Mouse (Mus musculus) stomach, embryonic 16.5 days (tissue): ENCODE results near the gene Phxr2. TPM values are rescaled to one million over a fixed set of nuclear protein-coding genes. Genes with fewer than 3 reads are reported as not detected.
A peak's percentile ranks its signal among the peaks of the same experiment; 100 is the strongest.

Experiments
- ATAC-seq: fragments of 200-750 bp; cut with Nextera tagmentation; 2 replicates; pipeline ENCODE4 v1.8.0; 2017; ENCODE audit warnings: moderate number of reproducible peaks, moderate TSS enrichment; ENCODE audit not compliant: insufficient read depth, low FRiP score
- H3K27ac ChIP-seq: fragments of 300-500 bp; sonication (generic); 2 replicates; pipeline ENCODE4 v1.5.1; 2014; ENCODE audit warnings: low read length
- H3K27me3 ChIP-seq: fragments of 300-500 bp; sonication (generic); 2 replicates; pipeline ENCODE4 v1.6.1; 2014; ENCODE audit warnings: low read length, control low read depth, mixed read lengths; ENCODE audit not compliant: control insufficient read depth, insufficient read depth
- H3K36me3 ChIP-seq: fragments of 300-500 bp; sonication (generic); 2 replicates; pipeline ENCODE4 v1.6.1; 2014; ENCODE audit warnings: low read length; ENCODE audit not compliant: control insufficient read depth, insufficient read depth
- H3K4me1 ChIP-seq: fragments of 300-500 bp; sonication (generic); 2 replicates; pipeline ENCODE4 v1.6.1; 2014; ENCODE audit warnings: low read length, control low read depth, mixed read lengths; ENCODE audit not compliant: control insufficient read depth, insufficient read depth
- H3K4me2 ChIP-seq: fragments of 300-500 bp; sonication (generic); 2 replicates; pipeline ENCODE4 v1.6.1; 2014; ENCODE audit warnings: low read depth, low read length, mixed read lengths
- H3K4me3 ChIP-seq: fragments of 300-500 bp; sonication (generic); replicated peaks from 2 replicates; pipeline ENCODE4 v1.5.1; 2014; ENCODE audit warnings: mild to moderate bottlenecking, low read length
- H3K9ac ChIP-seq: fragments of 300-500 bp; sonication (generic); 2 replicates; pipeline ENCODE4 v1.6.1; 2014; ENCODE audit warnings: low read length
- H3K9me3 ChIP-seq: fragments of 300-500 bp; sonication (generic); replicated peaks from 2 replicates; pipeline ENCODE4 v1.6.1; 2016; ENCODE audit warnings: low read length, control low read depth; ENCODE audit not compliant: control insufficient read depth
- WGBS: fragments of 180-500 bp; shearing (Covaris S2); extraction: QIAGEN DNeasy Blood & Tissue Kit; methylation state at CpG from one replicate; pipeline ENCODE4 v1.1.7; 2014; 5-methylcytosine and 5-hydroxymethylcytosine counted together
- polyA plus RNA-seq: library from polyadenylated mRNA; unstranded; fragments of >200 nt; fragmentation: Nextera tagmentation; extraction: Ambion mirVana; gene quantifications from 2 replicates; pipeline ENCODE4 v1.2.1, GENCODE M21; 2015

Phxr2 gene
- polyA plus RNA-seq, 1 experiment from 2014 or later, result not detected

GRCm38 (mm10) chr10:99126954-99127353, 829 bp upstream of the Phxr2 start:
- H3K4me1 ChIP-seq, result peaks cover 14% of the 10 kb centered on the region
- no peak overlapping the region for H3K4me3 ChIP-seq
- no peaks in the 10 kb centered on the region for H3K27me3 ChIP-seq
- 84% methylated on average over 14 of the region's 14 CpGs for WGBS
- ATAC-seq, result peak; percentile 80
- no peaks in the 10 kb centered on the region for H3K9me3 ChIP-seq
- no peaks in the 10 kb centered on the region for H3K36me3 ChIP-seq
- peak overlapping the region; percentile 69 for H3K27ac ChIP-seq
- H3K9ac ChIP-seq, result no peak overlapping the region
- H3K4me2 ChIP-seq, result no peak overlapping the region

- no peaks in the 10 kb centered on the region for H3K36me3 ChIP-seq
- peaks cover 29% of the 10 kb centered on the region for H3K4me1 ChIP-seq
- no peak overlapping the region for H3K4me2 ChIP-seq
- H3K9me3 ChIP-seq, result no peaks in the 10 kb centered on the region
- no peaks in the 10 kb centered on the region for H3K27me3 ChIP-seq
- H3K9ac ChIP-seq, result no peak overlapping the region
- 76% methylated on average over 4 of the region's 4 CpGs for WGBS
- H3K4me3 ChIP-seq, result no peak overlapping the region
- no peak for ATAC-seq
- peak overlapping the region; percentile 87; the same call in 1 of the 2 replicates for H3K27ac ChIP-seq
These were observed 6.7 kb downstream of the Phxr2 start for GRCm38 (mm10) chr10:99119471-99119870.

GRCm38 (mm10) chr10:99118697-99119096, 7.4 kb downstream of the Phxr2 start:
- 33% methylated on average over 6 of the region's 6 CpGs for WGBS
- H3K27me3 ChIP-seq, result no peaks in the 10 kb centered on the region
- peak overlapping the region; percentile 87 for H3K27ac ChIP-seq
- H3K4me3 ChIP-seq, result no peak overlapping the region
- peak; percentile 56; the same call in 1 of the 2 replicates for ATAC-seq
- peaks cover 32% of the 10 kb centered on the region for H3K4me1 ChIP-seq
- H3K4me2 ChIP-seq, result 0 out of 2 replicates have a peak overlapping the region, but pooled peaks have one; percentile 9
- H3K9ac ChIP-seq, result peak overlapping the region; percentile 47; the same call in 1 of the 2 replicates
- H3K9me3 ChIP-seq, result no peaks in the 10 kb centered on the region
- H3K36me3 ChIP-seq, result no peaks in the 10 kb centered on the region

- no peaks in the 10 kb centered on the region for H3K27me3 ChIP-seq
- peaks cover 35% of the 10 kb centered on the region for H3K4me1 ChIP-seq
- ATAC-seq, result no peak; the same call in 1 of the 2 replicates
- H3K9me3 ChIP-seq, result no peaks in the 10 kb centered on the region
- H3K9ac ChIP-seq, result peak overlapping the region; percentile 30; the same call in 1 of the 2 replicates
- peak overlapping the region; percentile 87 for H3K27ac ChIP-seq
- WGBS, result 39% methylated on average over 10 of the region's 10 CpGs
- H3K4me2 ChIP-seq, result 0 out of 2 replicates have a peak overlapping the region, but pooled peaks have one; percentile 16
- H3K36me3 ChIP-seq, result no peaks in the 10 kb centered on the region
- H3K4me3 ChIP-seq, result no peak overlapping the region
These were observed 8.2 kb downstream of the Phxr2 start for GRCm38 (mm10) chr10:99117876-99118275.

GRCm38 (mm10) chr10:99116650-99117615, 9.2 kb downstream of the Phxr2 start:
- Histone ChIP-seq H3K9me3 (no peaks in the 10 kb centered on the region), H3K4me1 (peaks cover 35% of the 10 kb centered on the region), H3K36me3 (no peaks in the 10 kb centered on the region), H3K9ac (no peak overlapping the region), H3K4me2 (no peak overlapping the region), H3K27me3 (no peaks in the 10 kb centered on the region), H3K27ac (peak overlapping the region; percentile 87), H3K4me3 (no peak overlapping the region)
- WGBS, result 65% methylated on average over 16 of the region's 16 CpGs
- ATAC-seq, result no peak

GRCm38 (mm10) chr10:99116237-99116632, 9.9 kb downstream of the Phxr2 start:
- H3K9ac ChIP-seq, result no peak overlapping the region
- no peak overlapping the region for H3K4me2 ChIP-seq
- 43% methylated on average over 8 of the region's 8 CpGs for WGBS
- H3K27me3 ChIP-seq, result no peaks in the 10 kb centered on the region
- peaks cover 38% of the 10 kb centered on the region for H3K4me1 ChIP-seq
- no peaks in the 10 kb centered on the region for H3K9me3 ChIP-seq
- H3K36me3 ChIP-seq, result 0 out of 2 replicates have a peak, but pooled peaks cover under 1% of the 10 kb centered on the region
- H3K4me3 ChIP-seq, result no peak overlapping the region
- no peak for ATAC-seq
- peak overlapping the region; percentile 64 for H3K27ac ChIP-seq

GRCm38 (mm10) chr10:99115471-99116236, 10.5 kb downstream of the Phxr2 start:
- Histone ChIP-seq H3K4me3 (no peak overlapping the region), H3K4me1 (peaks cover 40% of the 10 kb centered on the region), H3K9me3 (no peaks in the 10 kb centered on the region), H3K36me3 (peaks cover 6% of the 10 kb centered on the region; the same call in 1 of the 2 replicates), H3K4me2 (no peak overlapping the region), H3K27me3 (no peaks in the 10 kb centered on the region), H3K9ac (no peak overlapping the region), H3K27ac (peak overlapping the region; percentile 64)
- no peak for ATAC-seq
- 36% methylated on average over 18 of the region's 18 CpGs for WGBS

- peak; percentile 55; the same call in 1 of the 2 replicates for ATAC-seq
- Histone ChIP-seq H3K9me3 (peaks cover 7% of the 10 kb centered on the region), H3K27me3 (no peaks in the 10 kb centered on the region), H3K36me3 (peaks cover 15% of the 10 kb centered on the region), H3K27ac (peak overlapping the region; percentile 90), H3K9ac (no peak overlapping the region), H3K4me2 (peak overlapping the region; percentile 23; the same call in 1 of the 2 replicates), H3K4me1 (peaks cover 40% of the 10 kb centered on the region), H3K4me3 (no peak overlapping the region)
- WGBS, result 63% methylated on average over 8 of the region's 8 CpGs
These were observed 11.8 kb downstream of the Phxr2 start for GRCm38 (mm10) chr10:99114295-99114694.
